Mouse (Mus musculus): ENCODE measurements at regions not wholly inside any gene's neighbourhood (a gene's known extent, or its start where the extent isn't known, plus 50 kb on each side); places are given as distances from the start of the nearest gene placed in this dataset.

DNA sequence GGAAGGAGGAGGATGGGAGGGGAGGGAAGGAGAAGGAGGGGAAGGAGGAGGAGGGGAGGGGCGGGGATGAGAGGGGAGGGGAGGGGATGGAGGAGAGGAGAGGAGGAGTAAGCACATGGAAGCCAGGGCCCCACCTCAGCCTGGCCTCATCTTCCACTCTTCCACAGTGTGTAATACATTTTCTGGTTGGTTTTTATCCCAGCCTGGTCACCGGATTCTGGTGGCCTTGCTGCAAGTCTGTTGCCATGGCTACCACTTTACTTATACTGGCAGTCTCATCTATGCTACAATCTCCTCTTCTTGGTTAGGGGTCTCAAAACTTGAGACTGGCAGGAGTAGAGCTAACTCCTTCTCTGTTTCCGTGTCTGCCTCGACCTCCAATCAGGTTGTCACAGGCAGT is 147.8 kb upstream of the Slc7a14 start:
- Histone ChIP-seq H3K9me3 (ENCODE audit: control insufficient read depth, insufficient read depth, low read depth, low read length) (no peaks in the 10 kb centered on the region; the same call in 1 of the 2 replicates), H3K27ac (ENCODE audit: insufficient read depth, low read depth, low read length, poor library complexity, severe bottlenecking) (no peak overlapping the region), H3K36me3 (ENCODE audit: control insufficient read depth, insufficient read depth, low read length, poor library complexity, severe bottlenecking) (no peaks in the 10 kb centered on the region), H3K4me3 (ENCODE audit: insufficient read depth in 1 of 2, low read depth in 1 of 2, low read length in 2 of 2, poor library complexity in 1 of 2, severe bottlenecking in 1 of 2) (no peak overlapping the region), H3K4me1 (ENCODE audit: control insufficient read depth in 2 of 2, insufficient read depth in 2 of 2, low read length in 2 of 2, poor library complexity in 1 of 2) (no peaks in the 10 kb centered on the region), H3K9ac (ENCODE audit: insufficient read depth, low read depth, low read length, poor library complexity, severe bottlenecking) (no peak overlapping the region)
- TF ChIP-seq HCFC1 (IDR thresholded peaks at IDR 0.05; ENCODE audit: borderline replicate concordance, insufficient read depth, low read length) (no peak), ZC3H11A (IDR thresholded peaks at IDR 0.05; ENCODE audit: borderline replicate concordance, low read depth, low read length) (no peak), CHD2 (IDR thresholded peaks at IDR 0.05; ENCODE audit: low read depth, low read length) (no peak), ZNF384 (IDR thresholded peaks at IDR 0.05; ENCODE audit: low read depth, low read length) (no peak), MAFK (IDR thresholded peaks at IDR 0.05; ENCODE audit: insufficient read depth, low read depth, low read length) (no peak)
- DNase-seq (ENCODE audit: low read depth, low spot score), result no peak
- in situ Hi-C loops (cut with MboI; ENCODE audit: low sequenced_read_pairs in 2 of 2, unreplicated experiment in 2 of 2), result no loop called here

DNA sequence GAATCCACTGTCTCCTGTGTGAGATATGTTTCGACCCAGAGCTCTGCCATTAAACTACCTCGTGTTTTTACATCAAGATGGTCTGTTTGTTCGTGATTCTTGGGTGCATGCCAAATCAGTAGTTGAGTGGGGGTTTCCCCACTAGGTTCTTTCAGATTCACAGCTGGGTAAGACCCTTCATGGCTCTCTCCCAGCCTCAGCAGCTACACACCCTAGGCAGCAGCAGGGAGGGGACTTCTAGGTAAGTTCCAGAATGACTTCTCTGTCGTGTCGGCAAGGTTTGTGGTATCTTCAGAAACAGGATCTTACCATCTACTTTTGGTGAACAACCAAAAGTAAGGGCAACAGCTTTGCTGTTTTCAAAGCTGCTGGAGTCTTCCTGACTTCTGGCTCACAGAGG is 144.9 kb upstream of the Slc7a14 start:
- H3K4me3 ChIP-seq (ENCODE audit: insufficient read depth in 1 of 2, low read depth in 1 of 2, low read length in 2 of 2, poor library complexity in 1 of 2, severe bottlenecking in 1 of 2), result no peak overlapping the region
- no peak overlapping the region for H3K27ac ChIP-seq (ENCODE audit: insufficient read depth, low read depth, low read length, poor library complexity, severe bottlenecking)
- TF ChIP-seq ZNF384 (IDR thresholded peaks at IDR 0.05; ENCODE audit: low read depth, low read length) (no peak), CHD2 (IDR thresholded peaks at IDR 0.05; ENCODE audit: low read depth, low read length) (no peak), MAFK (IDR thresholded peaks at IDR 0.05; ENCODE audit: insufficient read depth, low read depth, low read length) (no peak), ZC3H11A (IDR thresholded peaks at IDR 0.05; ENCODE audit: borderline replicate concordance, low read depth, low read length) (no peak), HCFC1 (IDR thresholded peaks at IDR 0.05; ENCODE audit: borderline replicate concordance, insufficient read depth, low read length) (no peak)
- no peak for DNase-seq (ENCODE audit: low read depth, low spot score)
- H3K4me1 ChIP-seq (ENCODE audit: control insufficient read depth in 2 of 2, insufficient read depth in 2 of 2, low read length in 2 of 2, poor library complexity in 1 of 2), result no peaks in the 10 kb centered on the region
- no peaks in the 10 kb centered on the region; the same call in 1 of the 2 replicates for H3K9me3 ChIP-seq (ENCODE audit: control insufficient read depth, insufficient read depth, low read depth, low read length)
- no peak overlapping the region for H3K9ac ChIP-seq (ENCODE audit: insufficient read depth, low read depth, low read length, poor library complexity, severe bottlenecking)
- in situ Hi-C loops (cut with MboI; ENCODE audit: low sequenced_read_pairs in 2 of 2, unreplicated experiment in 2 of 2), result no loop called here
- H3K36me3 ChIP-seq (ENCODE audit: control insufficient read depth, insufficient read depth, low read length, poor library complexity, severe bottlenecking), result no peaks in the 10 kb centered on the region

DNA sequence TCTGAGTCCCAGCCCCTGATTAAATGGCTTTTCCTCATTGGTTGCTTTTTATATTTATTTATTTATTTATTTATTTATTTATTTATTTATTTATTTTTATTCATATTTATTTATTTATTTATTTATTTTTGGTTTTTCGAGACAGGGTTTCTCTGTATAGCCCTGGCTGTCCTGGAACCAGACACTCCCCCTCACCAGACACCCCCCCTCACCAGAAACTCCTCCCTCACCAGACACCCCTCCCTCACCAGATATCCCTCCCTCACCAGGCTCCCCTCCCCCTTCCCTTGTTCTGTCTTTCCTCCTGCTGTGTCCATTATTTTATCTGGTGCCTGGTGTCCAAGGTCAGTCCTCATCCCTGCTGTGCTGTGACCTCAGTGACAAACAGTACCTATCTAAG is 134.7 kb upstream of the Slc7a14 start:
- no peaks in the 10 kb centered on the region for H3K4me1 ChIP-seq (ENCODE audit: control insufficient read depth in 2 of 2, insufficient read depth in 2 of 2, low read length in 2 of 2, poor library complexity in 1 of 2)
- H3K36me3 ChIP-seq (ENCODE audit: control insufficient read depth, insufficient read depth, low read length, poor library complexity, severe bottlenecking), result no peaks in the 10 kb centered on the region
- H3K4me3 ChIP-seq (ENCODE audit: insufficient read depth in 1 of 2, low read depth in 1 of 2, low read length in 2 of 2, poor library complexity in 1 of 2, severe bottlenecking in 1 of 2), result no peak overlapping the region
- no peak overlapping the region for H3K9ac ChIP-seq (ENCODE audit: insufficient read depth, low read depth, low read length, poor library complexity, severe bottlenecking)
- no peaks in the 10 kb centered on the region for H3K9me3 ChIP-seq (ENCODE audit: control insufficient read depth, insufficient read depth, low read depth, low read length)
- in situ Hi-C loops (cut with MboI; ENCODE audit: low sequenced_read_pairs in 2 of 2, unreplicated experiment in 2 of 2), result no loop called here
- TF ChIP-seq ZC3H11A (IDR thresholded peaks at IDR 0.05; ENCODE audit: borderline replicate concordance, low read depth, low read length) (no peak), MAFK (IDR thresholded peaks at IDR 0.05; ENCODE audit: insufficient read depth, low read depth, low read length) (no peak), CHD2 (IDR thresholded peaks at IDR 0.05; ENCODE audit: low read depth, low read length) (no peak), HCFC1 (IDR thresholded peaks at IDR 0.05; ENCODE audit: borderline replicate concordance, insufficient read depth, low read length) (no peak), ZNF384 (IDR thresholded peaks at IDR 0.05; ENCODE audit: low read depth, low read length) (no peak)
- DNase-seq (ENCODE audit: low read depth, low spot score), result no peak
- no peak overlapping the region for H3K27ac ChIP-seq (ENCODE audit: insufficient read depth, low read depth, low read length, poor library complexity, severe bottlenecking)

DNA sequence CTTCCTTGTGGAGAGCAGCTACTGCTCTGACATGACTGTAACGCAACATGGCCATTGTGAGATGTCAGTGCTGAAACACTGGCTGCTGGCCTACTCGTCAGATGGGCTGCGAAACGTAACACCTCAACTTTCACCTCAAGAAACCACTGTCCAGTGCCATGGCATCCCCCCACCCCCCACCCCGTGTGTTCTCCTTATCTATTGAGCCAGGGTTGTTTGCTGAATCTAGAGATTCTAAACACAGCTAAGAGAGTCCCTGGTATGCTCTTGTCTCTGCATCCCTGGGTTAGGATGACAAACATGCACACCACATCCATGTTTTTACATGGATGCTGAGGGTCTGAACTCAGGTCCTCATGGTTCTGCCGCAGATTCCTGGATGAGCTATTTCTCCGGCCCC is 134.1 kb upstream of the Slc7a14 start:
- no peaks in the 10 kb centered on the region for H3K36me3 ChIP-seq (ENCODE audit: control insufficient read depth, insufficient read depth, low read length, poor library complexity, severe bottlenecking)
- in situ Hi-C loops (cut with MboI; ENCODE audit: low sequenced_read_pairs in 2 of 2, unreplicated experiment in 2 of 2), result no loop called here
- H3K9ac ChIP-seq (ENCODE audit: insufficient read depth, low read depth, low read length, poor library complexity, severe bottlenecking), result no peak overlapping the region
- no peak overlapping the region for H3K27ac ChIP-seq (ENCODE audit: insufficient read depth, low read depth, low read length, poor library complexity, severe bottlenecking)
- DNase-seq (ENCODE audit: low read depth, low spot score), result no peak
- TF ChIP-seq CHD2 (IDR thresholded peaks at IDR 0.05; ENCODE audit: low read depth, low read length) (no peak), ZC3H11A (IDR thresholded peaks at IDR 0.05; ENCODE audit: borderline replicate concordance, low read depth, low read length) (no peak), HCFC1 (IDR thresholded peaks at IDR 0.05; ENCODE audit: borderline replicate concordance, insufficient read depth, low read length) (no peak), MAFK (IDR thresholded peaks at IDR 0.05; ENCODE audit: insufficient read depth, low read depth, low read length) (no peak), ZNF384 (IDR thresholded peaks at IDR 0.05; ENCODE audit: low read depth, low read length) (no peak)
- no peaks in the 10 kb centered on the region for H3K4me1 ChIP-seq (ENCODE audit: control insufficient read depth in 2 of 2, insufficient read depth in 2 of 2, low read length in 2 of 2, poor library complexity in 1 of 2)
- H3K9me3 ChIP-seq (ENCODE audit: control insufficient read depth, insufficient read depth, low read depth, low read length), result no peaks in the 10 kb centered on the region
- H3K4me3 ChIP-seq (ENCODE audit: insufficient read depth in 1 of 2, low read depth in 1 of 2, low read length in 2 of 2, poor library complexity in 1 of 2, severe bottlenecking in 1 of 2), result no peak overlapping the region

DNA sequence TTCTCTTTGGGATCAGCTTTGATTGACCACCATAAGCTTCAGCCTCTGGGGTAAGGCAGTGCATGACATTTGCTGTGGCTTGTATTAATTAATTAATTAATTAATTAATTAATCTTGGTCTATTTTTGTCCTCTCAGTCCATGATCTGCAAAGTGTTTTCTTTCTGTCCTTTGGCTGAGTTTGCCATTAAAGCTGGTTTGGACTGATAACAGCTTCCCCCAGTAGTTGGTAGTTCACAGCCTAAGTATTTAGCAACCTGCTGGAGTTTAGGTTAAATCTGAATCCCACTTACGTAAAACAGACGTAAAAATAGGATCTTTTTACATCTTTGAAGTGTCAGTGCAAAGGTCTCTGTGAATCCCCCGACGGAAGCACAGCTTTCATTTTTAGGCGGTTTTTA is 133.7 kb upstream of the Slc7a14 start:
- Histone ChIP-seq H3K27ac (ENCODE audit: insufficient read depth, low read depth, low read length, poor library complexity, severe bottlenecking) (no peak overlapping the region), H3K36me3 (ENCODE audit: control insufficient read depth, insufficient read depth, low read length, poor library complexity, severe bottlenecking) (no peaks in the 10 kb centered on the region), H3K4me3 (ENCODE audit: insufficient read depth in 1 of 2, low read depth in 1 of 2, low read length in 2 of 2, poor library complexity in 1 of 2, severe bottlenecking in 1 of 2) (no peak overlapping the region), H3K9me3 (ENCODE audit: control insufficient read depth, insufficient read depth, low read depth, low read length) (no peaks in the 10 kb centered on the region), H3K4me1 (ENCODE audit: control insufficient read depth in 2 of 2, insufficient read depth in 2 of 2, low read length in 2 of 2, poor library complexity in 1 of 2) (no peaks in the 10 kb centered on the region), H3K9ac (ENCODE audit: insufficient read depth, low read depth, low read length, poor library complexity, severe bottlenecking) (no peak overlapping the region)
- DNase-seq (ENCODE audit: low read depth, low spot score), result no peak
- no peak for TF ChIP-seq MAFK (IDR thresholded peaks at IDR 0.05; ENCODE audit: insufficient read depth, low read depth, low read length)
- TF ChIP-seq CHD2 (IDR thresholded peaks at IDR 0.05; ENCODE audit: low read depth, low read length), result no peak
- no peak for TF ChIP-seq ZNF384 (IDR thresholded peaks at IDR 0.05; ENCODE audit: low read depth, low read length)
- TF ChIP-seq ZC3H11A (IDR thresholded peaks at IDR 0.05; ENCODE audit: borderline replicate concordance, low read depth, low read length), result no peak
- TF ChIP-seq HCFC1 (IDR thresholded peaks at IDR 0.05; ENCODE audit: borderline replicate concordance, insufficient read depth, low read length), result no peak
- in situ Hi-C loops (cut with MboI; ENCODE audit: low sequenced_read_pairs in 2 of 2, unreplicated experiment in 2 of 2), result no loop called here

Measured in ES-E14 (cell line).